Mouse (Mus musculus) kidney, adult 18-20 months (tissue): ENCODE measurements at regions not wholly inside any gene's neighbourhood (a gene's known extent, or its start where the extent isn't known, plus 50 kb on each side); places are given as distances from the start of the nearest gene placed in this dataset.

Experiments
- DNase-seq: peaks from one replicate; pipeline ENCODE4 v3.0.0; 2021

DNA sequence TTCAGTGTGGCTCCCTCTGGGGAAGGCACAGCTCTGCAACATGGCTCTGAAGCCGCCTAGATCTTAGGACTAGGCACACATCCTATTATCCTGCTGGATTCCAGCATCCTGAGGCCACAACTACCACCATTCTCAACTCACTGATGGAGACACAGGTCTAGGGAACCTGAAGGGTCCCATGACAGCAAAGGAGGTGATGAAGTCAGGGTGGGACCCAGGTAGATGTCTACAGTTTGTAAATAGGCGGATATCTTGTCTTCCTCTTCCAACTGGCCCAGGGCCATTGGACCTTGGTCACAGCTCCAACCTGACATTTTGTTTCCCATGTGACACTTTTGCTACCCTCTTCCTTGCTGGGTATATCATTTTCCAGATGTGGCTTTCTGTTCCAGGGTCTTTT lies 106.4 kb downstream of the Vapb start:
- DNase-seq = no peak

DNA sequence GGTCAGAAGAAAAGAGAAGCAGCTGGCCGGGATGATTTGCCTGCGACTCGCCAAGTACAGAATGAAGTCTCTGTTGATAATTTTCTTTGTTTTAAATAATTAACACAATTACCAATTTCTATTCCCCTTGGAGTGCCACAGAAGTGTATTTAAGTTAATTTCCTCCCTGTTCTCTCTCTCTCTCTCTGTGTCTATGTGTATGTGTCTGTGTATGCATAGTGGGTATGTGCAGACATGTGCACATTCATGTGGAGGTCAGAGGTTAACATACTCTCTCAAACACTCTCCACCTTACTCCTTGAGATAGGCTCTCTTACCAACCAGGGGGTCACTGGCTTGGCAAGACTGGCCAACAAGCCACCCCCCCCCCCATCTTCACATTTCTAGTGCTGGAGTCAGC lies 107.2 kb downstream of the Vapb start:
- no peak for DNase-seq

DNA sequence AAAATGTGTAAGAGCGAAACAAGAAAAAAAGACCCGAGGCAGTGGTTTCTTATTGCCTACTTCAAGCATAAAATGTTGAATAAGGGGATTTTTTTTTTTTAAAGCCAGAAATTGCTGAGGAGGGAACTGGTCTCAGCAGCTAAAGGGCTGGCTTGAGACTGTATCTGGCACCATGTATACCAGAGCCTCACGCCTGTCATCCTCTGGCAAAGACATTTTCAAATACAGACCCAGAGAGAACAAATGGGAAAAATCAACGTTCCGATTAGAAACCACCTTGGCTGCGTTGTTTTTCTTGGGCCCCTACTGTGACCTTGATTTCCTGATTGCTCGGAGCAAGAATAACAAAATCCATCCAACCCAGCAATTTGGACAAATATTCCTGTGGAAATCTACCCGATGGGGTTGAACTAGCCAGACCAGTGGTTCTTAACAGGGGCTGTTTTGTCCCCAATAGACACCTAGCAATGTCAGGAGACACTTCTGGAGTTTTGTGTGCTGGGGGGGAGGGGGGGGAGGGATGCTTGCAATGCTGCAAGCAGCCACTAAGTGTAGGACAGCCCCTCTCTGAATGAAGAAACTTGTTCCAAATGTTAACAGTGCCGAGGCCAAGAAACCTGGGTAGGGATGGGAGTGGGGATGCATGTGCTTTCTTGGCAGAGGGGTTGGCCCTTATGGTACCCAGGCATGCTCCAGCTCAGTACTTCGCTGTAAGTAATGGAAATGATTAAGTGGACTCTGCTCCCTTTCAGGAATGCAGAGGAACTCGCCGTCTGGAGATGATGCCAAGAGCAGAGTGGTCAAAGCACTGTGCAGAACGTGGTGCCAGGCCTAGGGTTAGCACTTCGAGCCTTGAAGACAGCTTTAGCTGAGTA lies 108.1 kb downstream of the Vapb start:
- DNase-seq = peak; percentile 28

DNA sequence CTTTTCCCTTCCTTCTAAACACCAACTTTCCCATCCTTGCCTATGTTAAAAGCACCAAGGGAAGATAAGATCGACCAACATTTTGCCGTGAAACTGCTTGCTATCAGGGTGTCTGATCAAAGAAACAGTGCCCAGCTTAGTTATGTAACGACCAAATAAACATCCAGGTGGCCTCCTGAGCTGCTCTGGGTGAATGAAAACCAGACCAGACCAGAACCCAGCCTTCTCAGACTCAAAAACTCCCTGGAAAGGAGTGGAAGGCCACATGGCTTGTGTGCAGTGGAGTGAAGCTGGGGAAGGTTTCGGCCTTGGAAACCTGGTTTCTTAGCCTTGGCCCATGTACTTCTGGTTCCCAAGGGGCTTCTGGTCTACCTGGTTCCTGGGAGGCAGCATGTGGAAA lies 113.7 kb downstream of the Vapb start:
- DNase-seq = no peak

DNA sequence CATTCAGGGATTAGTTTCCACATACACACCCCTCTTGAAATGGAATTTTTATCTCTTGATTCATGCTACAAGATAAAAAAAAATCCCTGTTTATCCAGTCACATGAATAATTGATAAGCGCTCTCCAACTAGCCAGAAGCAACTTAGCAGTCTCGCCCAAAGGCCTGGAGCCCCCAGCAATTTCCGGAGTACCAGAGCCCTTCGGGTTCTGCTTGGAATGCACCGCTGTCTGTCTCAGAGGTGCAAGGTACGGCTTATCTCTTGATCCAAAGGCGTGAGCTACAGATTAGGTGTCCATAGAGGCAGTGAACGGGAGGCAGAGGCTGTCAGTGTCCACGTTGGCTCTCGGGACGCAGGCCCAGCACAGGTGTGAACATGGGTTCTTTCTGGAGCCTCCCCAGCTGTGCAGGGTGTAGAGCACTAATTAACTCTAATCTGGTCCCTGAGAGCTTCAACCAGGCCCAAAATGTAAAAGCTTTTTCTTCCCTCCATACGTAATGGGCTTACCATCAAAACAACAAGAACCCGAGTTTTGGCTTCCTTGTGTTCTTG lies 116.9 kb downstream of the Vapb start:
- no peak for DNase-seq

DNA sequence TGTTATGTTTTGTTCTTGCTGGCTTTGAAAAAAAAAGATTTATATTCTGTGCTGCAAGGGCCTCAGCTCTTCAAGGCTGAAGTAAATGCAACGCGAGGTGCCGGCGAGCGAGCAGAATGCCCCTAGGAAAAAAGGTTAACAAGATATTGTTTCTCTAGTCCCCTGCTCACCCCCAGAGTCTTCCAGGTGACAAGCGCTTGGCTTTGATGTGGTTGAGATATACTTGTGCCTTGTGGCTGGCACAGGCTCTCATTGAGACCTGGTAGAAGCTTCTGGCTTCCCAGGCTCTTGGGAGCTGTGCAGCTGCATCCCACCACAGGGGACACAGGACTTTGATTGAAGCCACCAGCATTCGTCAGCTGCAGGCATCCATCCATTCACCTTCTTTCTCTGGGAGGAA lies 117.5 kb downstream of the Vapb start:
- no peak for DNase-seq

DNA sequence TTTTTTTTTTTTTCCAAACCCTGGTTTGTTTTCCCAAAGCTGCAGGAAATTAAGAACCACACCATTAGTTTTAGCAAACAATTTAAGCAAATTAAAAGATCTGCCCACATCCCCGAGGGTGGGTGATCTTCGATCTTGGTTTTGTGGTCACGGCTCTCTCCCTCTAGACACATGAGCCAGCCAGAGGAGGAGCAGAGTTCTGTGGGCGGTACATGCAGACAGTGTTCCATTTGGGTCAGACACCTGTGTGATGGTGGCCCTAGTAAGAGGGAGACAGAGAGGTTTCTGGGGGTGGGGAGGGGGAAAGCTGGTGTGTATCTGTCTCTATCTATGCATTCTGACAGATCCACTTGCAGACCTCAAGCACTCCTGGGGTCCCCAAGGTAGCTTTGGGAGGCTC lies 118.0 kb downstream of the Vapb start:
- no peak for DNase-seq

DNA sequence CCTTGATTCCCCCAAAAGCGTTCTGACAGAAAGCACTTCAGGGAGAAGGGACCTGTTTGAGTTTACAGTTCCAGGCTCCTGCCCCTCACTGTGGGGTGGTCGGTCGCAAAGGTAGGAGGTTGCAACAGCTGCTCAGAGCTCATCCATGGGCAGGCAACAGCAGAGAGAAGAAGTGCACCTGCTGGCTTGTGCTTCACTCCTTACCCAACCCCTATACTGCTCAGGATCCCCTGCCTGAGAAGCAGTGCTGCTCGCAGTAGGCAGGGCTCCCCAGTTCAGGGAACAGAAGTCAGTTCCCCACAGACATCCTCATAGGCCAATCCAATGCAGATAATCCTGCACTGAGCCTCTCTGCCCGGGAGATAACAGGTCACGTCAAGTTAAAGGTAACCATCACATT lies 119.7 kb downstream of the Vapb start:
- DNase-seq = no peak

DNA sequence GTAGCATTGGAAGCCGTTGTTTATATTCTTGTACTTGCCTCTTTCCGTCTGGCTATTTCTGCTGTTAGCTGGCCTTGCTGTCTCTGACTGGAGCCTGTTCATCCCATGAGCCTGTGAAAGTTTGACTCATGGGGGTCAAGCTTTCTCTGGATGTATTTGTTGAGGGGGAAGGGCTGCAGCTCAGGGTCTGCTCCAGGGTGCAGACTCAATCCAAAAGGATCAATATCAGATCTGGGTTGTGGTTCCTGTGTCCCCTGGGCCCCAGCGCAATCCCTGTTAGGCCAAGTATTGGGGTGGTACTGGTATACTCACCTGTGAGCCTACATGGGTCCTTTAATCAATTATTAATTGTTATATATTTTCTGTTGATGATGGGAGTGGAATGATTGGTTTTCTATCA lies 135.7 kb downstream of the Vapb start:
- DNase-seq = no peak
